Mouse (Mus musculus): ENCODE results near the gene Col9a3. TPM values are rescaled to one million over a fixed set of nuclear protein-coding genes. Genes with fewer than 3 reads are reported as not detected.

The Col9a3 gene
- polyA plus RNA-seq, 1 experiment from 2014 or later = 7.3 TPM

- Histone ChIP-seq H3K9me3 (ENCODE audit: control insufficient read depth, low read length) (no peaks in the 10 kb centered on the region), H3K4me2 (ENCODE audit: low read depth, low read length, severe bottlenecking) (peak overlapping the region; percentile 46), H3K9ac (ENCODE audit: low read length) (peak overlapping the region; percentile 33), H3K36me3 (ENCODE audit: control insufficient read depth, insufficient read depth, low read length) (peaks cover 3% of the 10 kb centered on the region; the same call in 1 of the 2 replicates), H3K4me1 (replicated peaks; ENCODE audit: control insufficient read depth, insufficient read depth, low read length) (peaks cover 13% of the 10 kb centered on the region; the same call in 1 of the 2 replicates), H3K4me3 (ENCODE audit: low read depth, low read length) (peak overlapping the region; percentile 23), H3K27me3 (ENCODE audit: control insufficient read depth, insufficient read depth, low read length) (peaks cover 2% of the 10 kb centered on the region; the same call in 1 of the 2 replicates), H3K27ac (ENCODE audit: low read depth, low read length) (no peak overlapping the region)
- under 1% methylated on average over 36 of the region's 41 CpGs for WGBS
- DNase-seq (ENCODE audit: low spot score) (peak; percentile 61), ATAC-seq (replicated peaks; ENCODE audit: low FRiP score) (peak; percentile 45)
Measured at GRCm38 (mm10) chr2:180598157-180598705, 641 bp downstream of the Col9a3 start.

GRCm38 (mm10) chr2:180600569-180601021 is 3.0 kb downstream of the Col9a3 start:
- Histone ChIP-seq H3K9ac (ENCODE audit: low read length) (no peak overlapping the region; the same call in 1 of the 2 replicates), H3K27me3 (ENCODE audit: control insufficient read depth, insufficient read depth, low read length) (peaks cover 2% of the 10 kb centered on the region; the same call in 1 of the 2 replicates), H3K4me2 (ENCODE audit: low read depth, low read length, severe bottlenecking) (no peak overlapping the region), H3K27ac (ENCODE audit: low read depth, low read length) (no peak overlapping the region), H3K4me1 (replicated peaks; ENCODE audit: control insufficient read depth, insufficient read depth, low read length) (peaks cover 13% of the 10 kb centered on the region; the same call in 1 of the 2 replicates), H3K9me3 (ENCODE audit: control insufficient read depth, low read length) (no peaks in the 10 kb centered on the region), H3K4me3 (ENCODE audit: low read depth, low read length) (no peak overlapping the region), H3K36me3 (ENCODE audit: control insufficient read depth, insufficient read depth, low read length) (no peaks in the 10 kb centered on the region)
- 7% methylated on average over 9 of the region's 9 CpGs for WGBS
- ATAC-seq (replicated peaks; ENCODE audit: low FRiP score) = no peak
- DNase-seq (ENCODE audit: low spot score) = no peak

GRCm38 (mm10) chr2:180604781-180605180 is 7.2 kb downstream of the Col9a3 start:
- Histone ChIP-seq H3K27me3 (ENCODE audit: control insufficient read depth, insufficient read depth, low read length) (no peaks in the 10 kb centered on the region), H3K36me3 (ENCODE audit: control insufficient read depth, insufficient read depth, low read length) (no peaks in the 10 kb centered on the region), H3K4me3 (ENCODE audit: low read depth, low read length) (no peak overlapping the region), H3K27ac (ENCODE audit: low read depth, low read length) (no peak overlapping the region), H3K4me1 (replicated peaks; ENCODE audit: control insufficient read depth, insufficient read depth, low read length) (peaks cover 5% of the 10 kb centered on the region; the same call in 1 of the 2 replicates), H3K9me3 (ENCODE audit: control insufficient read depth, low read length) (no peaks in the 10 kb centered on the region), H3K4me2 (ENCODE audit: low read depth, low read length, severe bottlenecking) (no peak overlapping the region), H3K9ac (ENCODE audit: low read length) (no peak overlapping the region)
- ATAC-seq (replicated peaks; ENCODE audit: low FRiP score) (no peak), DNase-seq (ENCODE audit: low spot score) (no peak)
- 61% methylated on average over 6 of the region's 6 CpGs for WGBS

- H3K4me3 ChIP-seq (ENCODE audit: low read depth, low read length) = no peak overlapping the region
- H3K9me3 ChIP-seq (ENCODE audit: control insufficient read depth, low read length) = no peaks in the 10 kb centered on the region
- ATAC-seq (replicated peaks; ENCODE audit: low FRiP score) (no peak), DNase-seq (ENCODE audit: low spot score) (no peak)
- no peak overlapping the region for H3K27ac ChIP-seq (ENCODE audit: low read depth, low read length)
- H3K9ac ChIP-seq (ENCODE audit: low read length) = no peak overlapping the region
- H3K36me3 ChIP-seq (ENCODE audit: control insufficient read depth, insufficient read depth, low read length) = no peaks in the 10 kb centered on the region
- H3K27me3 ChIP-seq (ENCODE audit: control insufficient read depth, insufficient read depth, low read length) = no peaks in the 10 kb centered on the region
- no peaks in the 10 kb centered on the region for H3K4me1 ChIP-seq (replicated peaks; ENCODE audit: control insufficient read depth, insufficient read depth, low read length)
- WGBS = 83% methylated on average over 4 of the region's 4 CpGs
- H3K4me2 ChIP-seq (ENCODE audit: low read depth, low read length, severe bottlenecking) = no peak overlapping the region
Measured at GRCm38 (mm10) chr2:180610283-180610682, 12.7 kb downstream of the Col9a3 start.

- no peak overlapping the region for H3K27ac ChIP-seq (ENCODE audit: low read depth, low read length)
- WGBS = 82% methylated on average over 2 of the region's 2 CpGs
- no peak for ATAC-seq (replicated peaks; ENCODE audit: low FRiP score)
Measured at GRCm38 (mm10) chr2:180611882-180612281, 14.3 kb downstream of the Col9a3 start.

GRCm38 (mm10) chr2:180641576-180642554 is 44.3 kb downstream of the Col9a3 start:
- Histone ChIP-seq H3K4me3 (ENCODE audit: low read depth, low read length) (peak overlapping the region; percentile 29), H3K4me2 (ENCODE audit: low read depth, low read length, severe bottlenecking) (peak overlapping the region; percentile 32; the same call in 1 of the 2 replicates), H3K36me3 (ENCODE audit: control insufficient read depth, insufficient read depth, low read length) (no peaks in the 10 kb centered on the region; the same call in 1 of the 2 replicates), H3K27me3 (ENCODE audit: control insufficient read depth, insufficient read depth, low read length) (peaks cover 27% of the 10 kb centered on the region), H3K9me3 (ENCODE audit: control insufficient read depth, low read length) (peaks cover 15% of the 10 kb centered on the region), H3K4me1 (replicated peaks; ENCODE audit: control insufficient read depth, insufficient read depth, low read length) (no peaks in the 10 kb centered on the region; the same call in 1 of the 2 replicates), H3K9ac (ENCODE audit: low read length) (no peak overlapping the region; the same call in 1 of the 2 replicates), H3K27ac (ENCODE audit: low read depth, low read length) (no peak overlapping the region)
- DNase-seq (ENCODE audit: low spot score) (no peak), ATAC-seq (replicated peaks; ENCODE audit: low FRiP score) (no peak)
- 2% methylated on average over 90 of the region's 112 CpGs for WGBS

More at GRCm38 (mm10) chr2:180611882-180612281, 14.3 kb downstream of the Col9a3 start:
- Histone ChIP-seq H3K36me3 (ENCODE audit: control insufficient read depth, insufficient read depth, low read length) (no peaks in the 10 kb centered on the region), H3K4me3 (ENCODE audit: low read depth, low read length) (no peak overlapping the region), H3K4me2 (ENCODE audit: low read depth, low read length, severe bottlenecking) (no peak overlapping the region), H3K9me3 (ENCODE audit: control insufficient read depth, low read length) (no peaks in the 10 kb centered on the region), H3K9ac (ENCODE audit: low read length) (no peak overlapping the region), H3K4me1 (replicated peaks; ENCODE audit: control insufficient read depth, insufficient read depth, low read length) (no peaks in the 10 kb centered on the region), H3K27me3 (ENCODE audit: control insufficient read depth, insufficient read depth, low read length) (no peaks in the 10 kb centered on the region)
- no peak for DNase-seq (ENCODE audit: low spot score)

- peak within 1 kb of the TSS; percentile 29 for H3K4me3 ChIP-seq (ENCODE audit: low read depth, low read length)
- DNase-seq (ENCODE audit: low spot score) = no peak
Measured at GRCm38 (mm10) chr2:180642555-180643260, 45.1 kb downstream of the Col9a3 start, which contains the start of gene Tcfl5. Gene Tcfl5, minus strand, starts transcription at chr2:180642708.

GRCm38 (mm10) chr2:180643626-180644025 is 46.0 kb downstream of the Col9a3 start:
- H3K36me3 ChIP-seq (ENCODE audit: control insufficient read depth, insufficient read depth, low read length) = no peaks in the 10 kb centered on the region; the same call in 1 of the 2 replicates
- no peak overlapping the region for H3K27ac ChIP-seq (ENCODE audit: low read depth, low read length)
- ATAC-seq (replicated peaks; ENCODE audit: low FRiP score) (no peak), DNase-seq (ENCODE audit: low spot score) (no peak)
- H3K27me3 ChIP-seq (ENCODE audit: control insufficient read depth, insufficient read depth, low read length) = peaks cover 27% of the 10 kb centered on the region
- no peak overlapping the region for H3K9ac ChIP-seq (ENCODE audit: low read length)
- H3K9me3 ChIP-seq (ENCODE audit: control insufficient read depth, low read length) = peaks cover 15% of the 10 kb centered on the region
- no peaks in the 10 kb centered on the region; the same call in 1 of the 2 replicates for H3K4me1 ChIP-seq (replicated peaks; ENCODE audit: control insufficient read depth, insufficient read depth, low read length)
- no peak overlapping the region for H3K4me2 ChIP-seq (ENCODE audit: low read depth, low read length, severe bottlenecking)
- H3K4me3 ChIP-seq (ENCODE audit: low read depth, low read length) = no peak overlapping the region

More at GRCm38 (mm10) chr2:180642555-180643260, 45.1 kb downstream of the Col9a3 start, which contains the start of gene Tcfl5:
- no peak for ATAC-seq (replicated peaks; ENCODE audit: low FRiP score)
- Histone ChIP-seq H3K36me3 (ENCODE audit: control insufficient read depth, insufficient read depth, low read length) (no peaks in the 10 kb centered on the region; the same call in 1 of the 2 replicates), H3K9ac (ENCODE audit: low read length) (no peak within 1 kb of the TSS; the same call in 1 of the 2 replicates), H3K27me3 (ENCODE audit: control insufficient read depth, insufficient read depth, low read length) (peaks cover 27% of the 10 kb centered on the region), H3K27ac (ENCODE audit: low read depth, low read length) (no peak within 1 kb of the TSS), H3K9me3 (ENCODE audit: control insufficient read depth, low read length) (peaks cover 15% of the 10 kb centered on the region), H3K4me1 (replicated peaks; ENCODE audit: control insufficient read depth, insufficient read depth, low read length) (no peaks in the 10 kb centered on the region; the same call in 1 of the 2 replicates), H3K4me2 (ENCODE audit: low read depth, low read length, severe bottlenecking) (peak within 1 kb of the TSS; percentile 32; the same call in 1 of the 2 replicates)
- 1% methylated on average over 29 of the region's 56 CpGs for WGBS
